Mouse (Mus musculus): ENCODE results near the gene Aldh1a3. TPM values are rescaled to one million over a fixed set of nuclear protein-coding genes. Genes with fewer than 3 reads are reported as not detected.

The Aldh1a3 gene
- polyA plus RNA-seq, 1 experiment from 2014 or later = 7.3 TPM

GRCm38 (mm10) chr7:66427053-66427436, 272 bp downstream of the Aldh1a3 start:
- Histone ChIP-seq H3K27ac (ENCODE audit: low read length) (no peak overlapping the region), H3K4me3 (replicated peaks; ENCODE audit: low read length) (peak overlapping the region; percentile 54), H3K9me3 (ENCODE audit: control insufficient read depth, low read length) (no peaks in the 10 kb centered on the region), H3K9ac (replicated peaks; ENCODE audit: low read depth, low read length) (peak overlapping the region; percentile 47; the same call in 1 of the 2 replicates), H3K27me3 (replicated peaks; ENCODE audit: control insufficient read depth, insufficient read depth, low read length) (peaks cover 34% of the 10 kb centered on the region), H3K4me2 (ENCODE audit: low read length) (peak overlapping the region; percentile 97), H3K36me3 (ENCODE audit: control insufficient read depth, insufficient read depth) (no peaks in the 10 kb centered on the region), H3K4me1 (replicated peaks; ENCODE audit: control insufficient read depth, insufficient read depth, low read length) (peaks cover 13% of the 10 kb centered on the region)
- 0% methylated on average over 22 of the region's 23 CpGs for WGBS
- ATAC-seq = peak; percentile 43

- Histone ChIP-seq H3K27ac (ENCODE audit: low read length) (no peak overlapping the region), H3K4me2 (ENCODE audit: low read length) (no peak overlapping the region), H3K4me3 (replicated peaks; ENCODE audit: low read length) (no peak overlapping the region), H3K4me1 (replicated peaks; ENCODE audit: control insufficient read depth, insufficient read depth, low read length) (peaks cover 1% of the 10 kb centered on the region), H3K36me3 (ENCODE audit: control insufficient read depth, insufficient read depth) (no peaks in the 10 kb centered on the region), H3K27me3 (replicated peaks; ENCODE audit: control insufficient read depth, insufficient read depth, low read length) (peaks cover 17% of the 10 kb centered on the region), H3K9me3 (ENCODE audit: control insufficient read depth, low read length) (no peaks in the 10 kb centered on the region), H3K9ac (replicated peaks; ENCODE audit: low read depth, low read length) (no peak overlapping the region)
- ATAC-seq = no peak
- 77% methylated on average over 8 of the region's 8 CpGs for WGBS
Measured at GRCm38 (mm10) chr7:66421903-66422302, 5.4 kb downstream of the Aldh1a3 start.

- 55% methylated on average over 12 of the region's 12 CpGs for WGBS
- H3K9ac ChIP-seq (replicated peaks; ENCODE audit: low read depth, low read length) = no peak overlapping the region
- ATAC-seq = no peak
Measured at GRCm38 (mm10) chr7:66418981-66419380, 8.3 kb downstream of the Aldh1a3 start.

GRCm38 (mm10) chr7:66416829-66417228, 10.5 kb downstream of the Aldh1a3 start:
- Histone ChIP-seq H3K27ac (ENCODE audit: low read length) (no peak overlapping the region), H3K4me2 (ENCODE audit: low read length) (no peak overlapping the region), H3K4me3 (replicated peaks; ENCODE audit: low read length) (no peak overlapping the region), H3K4me1 (replicated peaks; ENCODE audit: control insufficient read depth, insufficient read depth, low read length) (peaks cover 3% of the 10 kb centered on the region; the same call in 1 of the 2 replicates), H3K36me3 (ENCODE audit: control insufficient read depth, insufficient read depth) (no peaks in the 10 kb centered on the region), H3K9ac (replicated peaks; ENCODE audit: low read depth, low read length) (no peak overlapping the region), H3K27me3 (replicated peaks; ENCODE audit: control insufficient read depth, insufficient read depth, low read length) (no peaks in the 10 kb centered on the region), H3K9me3 (ENCODE audit: control insufficient read depth, low read length) (no peaks in the 10 kb centered on the region)
- ATAC-seq = no peak
- WGBS = 89% methylated on average over 4 of the region's 4 CpGs

More at GRCm38 (mm10) chr7:66418981-66419380, 8.3 kb downstream of the Aldh1a3 start:
- no peaks in the 10 kb centered on the region for H3K4me1 ChIP-seq (replicated peaks; ENCODE audit: control insufficient read depth, insufficient read depth, low read length)
- no peak overlapping the region for H3K27ac ChIP-seq (ENCODE audit: low read length)
- no peaks in the 10 kb centered on the region for H3K36me3 ChIP-seq (ENCODE audit: control insufficient read depth, insufficient read depth)
- no peak overlapping the region for H3K4me3 ChIP-seq (replicated peaks; ENCODE audit: low read length)
- H3K27me3 ChIP-seq (replicated peaks; ENCODE audit: control insufficient read depth, insufficient read depth, low read length) = no peaks in the 10 kb centered on the region
- no peaks in the 10 kb centered on the region for H3K9me3 ChIP-seq (ENCODE audit: control insufficient read depth, low read length)
- no peak overlapping the region for H3K4me2 ChIP-seq (ENCODE audit: low read length)

- Histone ChIP-seq H3K4me3 (replicated peaks; ENCODE audit: low read length) (no peak overlapping the region), H3K9me3 (ENCODE audit: control insufficient read depth, low read length) (no peaks in the 10 kb centered on the region), H3K27ac (ENCODE audit: low read length) (no peak overlapping the region), H3K4me2 (ENCODE audit: low read length) (no peak overlapping the region), H3K4me1 (replicated peaks; ENCODE audit: control insufficient read depth, insufficient read depth, low read length) (peaks cover 3% of the 10 kb centered on the region; the same call in 1 of the 2 replicates), H3K27me3 (replicated peaks; ENCODE audit: control insufficient read depth, insufficient read depth, low read length) (no peaks in the 10 kb centered on the region), H3K9ac (replicated peaks; ENCODE audit: low read depth, low read length) (no peak overlapping the region), H3K36me3 (ENCODE audit: control insufficient read depth, insufficient read depth) (no peaks in the 10 kb centered on the region)
- ATAC-seq = peak; percentile 57; the same call in 1 of the 2 replicates
- WGBS = 66% methylated on average over 7 of the region's 7 CpGs
Measured at GRCm38 (mm10) chr7:66413093-66413492, 14.2 kb downstream of the Aldh1a3 start.

- no peaks in the 10 kb centered on the region for H3K27me3 ChIP-seq (replicated peaks; ENCODE audit: control insufficient read depth, insufficient read depth, low read length)
- peak; percentile 41; the same call in 1 of the 2 replicates for ATAC-seq
Measured at GRCm38 (mm10) chr7:66409433-66409832, 17.9 kb downstream of the Aldh1a3 start.

GRCm38 (mm10) chr7:66406971-66407370, 20.3 kb downstream of the Aldh1a3 start:
- no peaks in the 10 kb centered on the region for H3K36me3 ChIP-seq (ENCODE audit: control insufficient read depth, insufficient read depth)
- no peaks in the 10 kb centered on the region for H3K4me1 ChIP-seq (replicated peaks; ENCODE audit: control insufficient read depth, insufficient read depth, low read length)
- H3K9me3 ChIP-seq (ENCODE audit: control insufficient read depth, low read length) = no peaks in the 10 kb centered on the region
- no peak for ATAC-seq
- H3K27me3 ChIP-seq (replicated peaks; ENCODE audit: control insufficient read depth, insufficient read depth, low read length) = no peaks in the 10 kb centered on the region
- H3K4me3 ChIP-seq (replicated peaks; ENCODE audit: low read length) = no peak overlapping the region
- WGBS = 76% methylated on average over 8 of the region's 8 CpGs
- H3K9ac ChIP-seq (replicated peaks; ENCODE audit: low read depth, low read length) = no peak overlapping the region
- no peak overlapping the region for H3K4me2 ChIP-seq (ENCODE audit: low read length)
- H3K27ac ChIP-seq (ENCODE audit: low read length) = no peak overlapping the region

More at GRCm38 (mm10) chr7:66409433-66409832, 17.9 kb downstream of the Aldh1a3 start:
- Histone ChIP-seq H3K4me3 (replicated peaks; ENCODE audit: low read length) (no peak overlapping the region), H3K9me3 (ENCODE audit: control insufficient read depth, low read length) (no peaks in the 10 kb centered on the region), H3K9ac (replicated peaks; ENCODE audit: low read depth, low read length) (no peak overlapping the region), H3K4me1 (replicated peaks; ENCODE audit: control insufficient read depth, insufficient read depth, low read length) (peaks cover 3% of the 10 kb centered on the region; the same call in 1 of the 2 replicates), H3K36me3 (ENCODE audit: control insufficient read depth, insufficient read depth) (no peaks in the 10 kb centered on the region), H3K27ac (ENCODE audit: low read length) (no peak overlapping the region), H3K4me2 (ENCODE audit: low read length) (no peak overlapping the region)
- WGBS = 69% methylated on average over 6 of the region's 6 CpGs

GRCm38 (mm10) chr7:66405951-66406721, 21.2 kb downstream of the Aldh1a3 start:
- Histone ChIP-seq H3K36me3 (ENCODE audit: control insufficient read depth, insufficient read depth) (no peaks in the 10 kb centered on the region), H3K4me1 (replicated peaks; ENCODE audit: control insufficient read depth, insufficient read depth, low read length) (no peaks in the 10 kb centered on the region), H3K4me2 (ENCODE audit: low read length) (no peak overlapping the region), H3K27me3 (replicated peaks; ENCODE audit: control insufficient read depth, insufficient read depth, low read length) (no peaks in the 10 kb centered on the region), H3K27ac (ENCODE audit: low read length) (no peak overlapping the region), H3K9ac (replicated peaks; ENCODE audit: low read depth, low read length) (no peak overlapping the region), H3K9me3 (ENCODE audit: control insufficient read depth, low read length) (no peaks in the 10 kb centered on the region), H3K4me3 (replicated peaks; ENCODE audit: low read length) (no peak overlapping the region)
- no peak for ATAC-seq
- WGBS = 54% methylated on average over 13 of the region's 13 CpGs

- Histone ChIP-seq H3K4me2 (ENCODE audit: low read length) (no peak overlapping the region), H3K27me3 (replicated peaks; ENCODE audit: control insufficient read depth, insufficient read depth, low read length) (no peaks in the 10 kb centered on the region), H3K4me1 (replicated peaks; ENCODE audit: control insufficient read depth, insufficient read depth, low read length) (no peaks in the 10 kb centered on the region), H3K9me3 (ENCODE audit: control insufficient read depth, low read length) (no peaks in the 10 kb centered on the region), H3K27ac (ENCODE audit: low read length) (no peak overlapping the region), H3K36me3 (ENCODE audit: control insufficient read depth, insufficient read depth) (no peaks in the 10 kb centered on the region), H3K9ac (replicated peaks; ENCODE audit: low read depth, low read length) (no peak overlapping the region), H3K4me3 (replicated peaks; ENCODE audit: low read length) (no peak overlapping the region)
- no peak for ATAC-seq
- 75% methylated on average over 11 of the region's 11 CpGs for WGBS
Measured at GRCm38 (mm10) chr7:66405541-66405940, 21.8 kb downstream of the Aldh1a3 start.

Measured in forebrain, embryonic 16.5 days (tissue).